Mouse (Mus musculus) embryonic facial prominence, embryonic 14.5 days (tissue): Measurements from ENCODE around the gene Col4a6. TPM values are rescaled to one million over a fixed set of nuclear protein-coding genes. Genes with fewer than 3 reads are reported as not detected.

Experiments
- ATAC-seq: fragments of 200-750 bp; cut with Nextera tagmentation; 2 replicates; pipeline ENCODE4 v1.8.0; 2017; ENCODE audit warnings: low read depth, moderate number of reproducible peaks, moderate TSS enrichment
- DNase-seq: peaks from one replicate; pipeline ENCODE4 v3.0.0-alpha.2; 2015; ENCODE audit warnings: low spot score
- H3K27ac ChIP-seq: fragments of 300-500 bp; sonication (generic); replicated peaks from 2 replicates; pipeline ENCODE4 v1.5.1; 2014; ENCODE audit warnings: low read depth, mild to moderate bottlenecking, low read length, moderate library complexity
- H3K27me3 ChIP-seq: fragments of 300-500 bp; sonication (generic); replicated peaks from 2 replicates; pipeline ENCODE4 v1.6.1; 2014; ENCODE audit warnings: low read length; ENCODE audit not compliant: control insufficient read depth, insufficient read depth
- H3K36me3 ChIP-seq: fragments of 300-500 bp; sonication (generic); 2 replicates; pipeline ENCODE4 v1.6.1; 2014; ENCODE audit warnings: low read length, mixed read lengths; ENCODE audit not compliant: control insufficient read depth, insufficient read depth
- H3K4me1 ChIP-seq: fragments of 300-500 bp; sonication (generic); 2 replicates; pipeline ENCODE4 v1.6.1; 2014; ENCODE audit warnings: antibody characterized with exemption, low read length; ENCODE audit not compliant: control insufficient read depth, insufficient read depth
- H3K4me2 ChIP-seq: fragments of 300-500 bp; sonication (generic); 2 replicates; pipeline ENCODE4 v1.6.1; 2014; ENCODE audit warnings: low read depth, mild to moderate bottlenecking, low read length, moderate library complexity, mixed read lengths
- H3K4me3 ChIP-seq: fragments of 300-500 bp; sonication (generic); 2 replicates; pipeline ENCODE4 v1.5.1; 2014; ENCODE audit warnings: low read depth, mild to moderate bottlenecking, low read length
- H3K9ac ChIP-seq: fragments of 300-500 bp; sonication (generic); 2 replicates; pipeline ENCODE4 v1.6.1; 2014; ENCODE audit warnings: low read depth, mild to moderate bottlenecking, low read length, moderate library complexity, mixed read lengths
- H3K9me3 ChIP-seq: fragments of 300-500 bp; sonication (generic); 2 replicates; pipeline ENCODE4 v1.6.1; 2016; ENCODE audit warnings: low read length; ENCODE audit not compliant: control insufficient read depth
- WGBS: fragments of 180-500 bp; shearing (Covaris S2); extraction: QIAGEN DNeasy Blood & Tissue Kit; methylation state at CpG from one replicate; pipeline ENCODE4 v1.1.7; 2014; 5-methylcytosine and 5-hydroxymethylcytosine counted together
- polyA plus RNA-seq: library from polyadenylated mRNA; unstranded; fragments of >200 nt; fragmentation: Nextera tagmentation; extraction: Ambion mirVana; gene quantifications from 2 replicates; pipeline ENCODE4 v1.2.1, GENCODE M21; 2014

The Col4a6 gene
- polyA plus RNA-seq, 1 experiment from 2014 or later: 1.8 TPM

DNA sequence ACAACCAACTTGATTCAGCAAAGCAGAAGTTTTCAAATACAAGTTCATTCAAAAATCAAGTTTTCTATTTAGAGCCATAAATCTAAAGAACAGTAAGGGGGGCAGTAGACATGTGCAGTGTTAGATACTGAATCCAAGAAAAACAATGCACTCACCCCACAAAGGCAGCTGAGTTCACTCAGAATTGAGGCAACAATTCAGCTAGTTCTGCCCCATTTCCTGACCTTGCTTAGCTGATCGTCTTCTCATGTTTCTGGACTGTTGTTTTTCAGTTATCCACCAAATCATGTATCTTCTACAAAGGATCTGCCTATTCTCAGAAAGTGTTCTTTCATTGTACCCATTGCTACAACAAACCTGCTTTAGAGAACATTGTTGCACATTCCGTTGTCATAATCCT lies 58.6 kb downstream of the Col4a6 start:
- H3K4me2 ChIP-seq: no peak overlapping the region
- H3K9ac ChIP-seq: no peak overlapping the region
- H3K27me3 ChIP-seq: no peaks in the 10 kb centered on the region
- WGBS: 55% methylated on average over 2 of the region's 2 CpGs
- H3K36me3 ChIP-seq: no peaks in the 10 kb centered on the region
- ATAC-seq: no peak
- H3K27ac ChIP-seq: no peak overlapping the region
- DNase-seq: no peak
- 0 out of 2 replicates have a peak, but pooled peaks cover 5% of the 10 kb centered on the region for H3K9me3 ChIP-seq
- H3K4me1 ChIP-seq: no peaks in the 10 kb centered on the region
- H3K4me3 ChIP-seq: no peak overlapping the region

- Histone ChIP-seq H3K27ac (no peak overlapping the region), H3K9me3 (no peaks in the 10 kb centered on the region), H3K4me3 (no peak overlapping the region), H3K36me3 (no peaks in the 10 kb centered on the region), H3K4me2 (no peak overlapping the region), H3K27me3 (peaks cover 10% of the 10 kb centered on the region), H3K9ac (no peak overlapping the region), H3K4me1 (no peaks in the 10 kb centered on the region)
- no peak for DNase-seq
- WGBS: 65% methylated on average over 3 of the region's 3 CpGs
- no peak for ATAC-seq
These were observed 77.6 kb downstream of the Col4a6 start for GRCm38 (mm10) chrX:141396243-141396642.

GRCm38 (mm10) chrX:141385399-141386105 lies 88.3 kb downstream of the Col4a6 start:
- 83% methylated on average over 3 of the region's 3 CpGs for WGBS
- H3K9me3 ChIP-seq: no peaks in the 10 kb centered on the region
- no peak overlapping the region for H3K4me3 ChIP-seq
- H3K4me1 ChIP-seq: no peaks in the 10 kb centered on the region
- H3K27ac ChIP-seq: no peak overlapping the region
- no peaks in the 10 kb centered on the region for H3K36me3 ChIP-seq
- H3K27me3 ChIP-seq: peaks cover 23% of the 10 kb centered on the region; the same call in 1 of the 2 replicates
- no peak overlapping the region for H3K9ac ChIP-seq
- DNase-seq (no peak), ATAC-seq (no peak)
- H3K4me2 ChIP-seq: no peak overlapping the region

DNA sequence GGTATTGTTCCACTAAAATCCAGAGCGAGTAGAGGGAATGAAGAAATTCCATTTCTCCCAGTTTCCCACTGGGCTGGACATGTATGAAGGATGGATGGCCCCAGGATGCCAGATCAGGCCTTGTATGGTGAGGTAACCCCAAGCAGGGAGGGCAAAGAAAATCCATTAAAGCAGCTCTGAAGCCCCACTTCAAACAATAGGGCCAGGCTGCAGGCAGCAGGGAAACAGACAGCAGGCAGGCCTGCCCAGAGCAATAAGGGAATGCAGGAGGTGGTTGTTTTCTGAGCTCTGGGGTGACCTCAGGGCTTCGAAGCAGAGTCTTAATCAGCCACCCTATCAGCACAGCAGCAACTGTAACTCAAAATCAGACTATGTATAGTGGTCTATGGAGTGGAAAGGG lies 89.2 kb downstream of the Col4a6 start:
- H3K4me2 ChIP-seq: no peak overlapping the region
- ATAC-seq: no peak
- 50% methylated on average over 2 of the region's 2 CpGs for WGBS

DNA sequence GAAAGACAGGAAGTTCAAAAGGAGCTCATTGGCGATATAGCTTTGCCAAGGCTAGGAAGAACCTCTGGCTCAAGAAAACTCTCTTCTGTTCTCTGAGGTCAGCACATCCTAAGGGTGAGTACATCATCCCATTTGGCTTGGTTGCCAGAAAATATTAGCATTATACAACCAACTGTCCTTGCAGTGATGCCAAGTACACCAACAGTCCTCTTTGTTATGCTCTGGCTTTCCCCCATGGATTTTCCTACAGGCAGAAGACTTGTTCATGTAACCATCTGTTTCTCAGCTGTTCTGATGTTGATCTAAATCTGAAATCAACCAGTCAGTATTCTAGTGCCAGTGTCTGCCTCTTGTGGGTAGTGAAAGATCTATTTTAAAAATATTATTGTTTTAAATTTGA lies 103.6 kb downstream of the Col4a6 start:
- no peak for DNase-seq
- H3K4me2 ChIP-seq: no peak overlapping the region
- WGBS: 94% methylated on average over 1 of the region's 1 CpGs
- no peak overlapping the region for H3K9ac ChIP-seq
- H3K9me3 ChIP-seq: no peaks in the 10 kb centered on the region
- H3K4me3 ChIP-seq: no peak overlapping the region
- H3K27me3 ChIP-seq: peaks cover 7% of the 10 kb centered on the region; the same call in 1 of the 2 replicates
- no peak overlapping the region for H3K27ac ChIP-seq
- no peaks in the 10 kb centered on the region for H3K36me3 ChIP-seq
- ATAC-seq: no peak
- no peaks in the 10 kb centered on the region for H3K4me1 ChIP-seq

More for the DNA sequence above, 89.2 kb downstream of the Col4a6 start:
- H3K4me1 ChIP-seq: no peaks in the 10 kb centered on the region
- H3K27me3 ChIP-seq: peaks cover 20% of the 10 kb centered on the region; the same call in 1 of the 2 replicates
- H3K4me3 ChIP-seq: no peak overlapping the region
- DNase-seq: no peak
- H3K9ac ChIP-seq: no peak overlapping the region
- no peaks in the 10 kb centered on the region for H3K9me3 ChIP-seq
- no peaks in the 10 kb centered on the region for H3K36me3 ChIP-seq
- no peak overlapping the region for H3K27ac ChIP-seq

GRCm38 (mm10) chrX:141363331-141363730 lies 110.5 kb downstream of the Col4a6 start:
- DNase-seq: no peak

DNA sequence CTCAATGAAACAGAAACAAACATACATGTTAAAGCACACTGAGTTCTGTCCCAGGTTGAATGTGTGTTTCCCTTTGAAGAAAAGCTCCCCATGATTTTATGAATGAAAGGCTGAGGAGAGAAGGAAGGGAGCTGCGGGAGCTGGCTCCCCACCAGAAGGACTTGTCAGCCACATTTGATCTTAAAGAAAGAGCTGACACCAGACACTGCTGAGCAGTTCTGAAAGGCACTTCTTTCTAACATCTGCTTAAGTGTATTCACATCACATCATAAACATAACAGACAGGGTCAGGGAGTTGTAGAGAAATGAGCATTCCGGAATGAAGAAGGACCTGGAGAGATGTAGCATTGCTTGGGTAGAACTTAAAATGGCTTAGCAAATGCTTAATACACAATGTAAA lies 132.5 kb downstream of the Col4a6 start:
- no peak overlapping the region for H3K4me2 ChIP-seq
- no peaks in the 10 kb centered on the region for H3K36me3 ChIP-seq
- H3K4me3 ChIP-seq: no peak overlapping the region
- no peaks in the 10 kb centered on the region for H3K9me3 ChIP-seq
- no peak overlapping the region for H3K27ac ChIP-seq
- H3K9ac ChIP-seq: no peak overlapping the region
- ATAC-seq (no peak), DNase-seq (no peak)
- H3K4me1 ChIP-seq: no peaks in the 10 kb centered on the region
- 0 out of 2 replicates have a peak, but pooled peaks cover 2% of the 10 kb centered on the region for H3K27me3 ChIP-seq
- 59% methylated on average over 2 of the region's 2 CpGs for whole genome bisulfite sequencing

More at GRCm38 (mm10) chrX:141363331-141363730, 110.5 kb downstream of the Col4a6 start:
- Histone ChIP-seq H3K4me3 (no peak overlapping the region), H3K9me3 (no peaks in the 10 kb centered on the region), H3K27ac (no peak overlapping the region), H3K4me1 (no peaks in the 10 kb centered on the region), H3K27me3 (peaks cover 5% of the 10 kb centered on the region; the same call in 1 of the 2 replicates), H3K36me3 (no peaks in the 10 kb centered on the region), H3K9ac (no peak overlapping the region), H3K4me2 (no peak overlapping the region)
- ATAC-seq: no peak

GRCm38 (mm10) chrX:141328044-141328443 lies 145.8 kb downstream of the Col4a6 start:
- no peak overlapping the region for H3K27ac ChIP-seq
- no peak overlapping the region for H3K4me3 ChIP-seq
- H3K4me2 ChIP-seq: no peak overlapping the region
- H3K27me3 ChIP-seq: peaks cover 15% of the 10 kb centered on the region
- no peak for ATAC-seq
- no peak overlapping the region for H3K9ac ChIP-seq
- WGBS: 85% methylated on average over 2 of the region's 2 CpGs
- no peaks in the 10 kb centered on the region for H3K4me1 ChIP-seq
- no peak for DNase-seq
- no peaks in the 10 kb centered on the region for H3K36me3 ChIP-seq
- no peaks in the 10 kb centered on the region for H3K9me3 ChIP-seq

DNA sequence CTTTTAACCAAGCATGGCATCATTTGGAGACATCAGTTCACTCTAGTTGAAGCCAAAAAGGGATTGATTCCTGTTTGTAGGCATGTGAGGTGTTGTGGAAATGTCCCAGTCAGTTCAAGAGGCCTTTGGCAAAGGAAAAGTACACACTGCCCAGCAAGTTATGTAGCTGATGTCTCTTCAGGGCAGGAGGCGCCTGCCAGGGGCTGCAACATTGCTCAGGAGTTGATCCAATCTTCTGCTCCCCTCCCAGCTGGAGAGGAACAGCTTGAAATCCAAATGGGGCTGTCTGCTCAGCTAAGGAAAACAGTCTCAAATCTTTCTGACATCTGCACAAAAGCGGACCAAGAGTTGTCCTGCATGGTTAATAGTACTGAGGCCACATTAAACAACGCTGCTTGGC lies 149.7 kb downstream of the Col4a6 start:
- no peak overlapping the region for H3K27ac ChIP-seq
- WGBS: 59% methylated on average over 3 of the region's 3 CpGs
- ATAC-seq (no peak), DNase-seq (no peak)
- H3K4me2 ChIP-seq: no peak overlapping the region
- no peak overlapping the region for H3K4me3 ChIP-seq
- H3K9me3 ChIP-seq: no peaks in the 10 kb centered on the region
- H3K27me3 ChIP-seq: peaks cover 23% of the 10 kb centered on the region
- H3K36me3 ChIP-seq: no peaks in the 10 kb centered on the region
- H3K9ac ChIP-seq: no peak overlapping the region
- H3K4me1 ChIP-seq: no peaks in the 10 kb centered on the region
